ENCODE assay signal across 9 mouse cellular contexts in the genomic region with DNA sequence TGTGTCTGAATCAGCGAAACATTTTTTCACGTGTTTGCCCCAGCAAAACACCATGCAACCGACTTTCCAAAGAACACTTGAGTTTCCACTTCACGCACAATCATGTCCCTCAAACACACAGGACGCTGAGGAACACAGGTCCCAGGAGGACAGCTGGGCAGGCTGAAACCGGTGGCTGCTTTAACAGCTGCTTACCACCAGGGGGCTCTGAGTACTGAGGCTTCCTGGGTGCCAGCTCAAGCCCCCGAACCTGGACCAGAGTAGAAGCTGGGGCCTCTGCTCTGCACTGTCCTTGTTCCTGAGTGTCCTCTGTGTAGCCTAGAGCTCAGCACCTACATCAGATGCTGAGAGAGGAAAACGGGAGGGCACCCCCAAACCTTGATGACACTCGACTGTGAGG.
DNase-seq lines count a peak whose midpoint lies in the region; ATAC-seq lines count a peak whose summit lies in the region.
"Had no signal": no experiment of that assay in that cellular context is flagged by ENCODE, and none has a peak within 500 bp of the region (broad histone marks: within the 10 kb centered on the region; RNA-seq: fewer than 3 reads in every experiment).

No protein-coding gene starts in this region.

- peak; percentile 61 for DNase-seq in hindbrain, embryonic 14.5 days (ENCODE audit: low spot score)
- DNase-seq in urinary bladder, postnatal 14 days (ENCODE audit: low spot score) = peak; percentile 22
- no peak for DNase-seq in urinary bladder, postnatal 10 days (ENCODE audit: low spot score)
- DNase-seq in embryo, embryonic 9.5 days (ENCODE audit: extremely low spot score) = peak; percentile 50
- DNase-seq in gastrocnemius, postnatal 36 days = no peak
- DNase-seq in spleen, postnatal 4 days (ENCODE audit: low spot score in 2 of 2) = no peak

- H3K27me3 ChIP-seq in hindbrain, embryonic 14.5 days (ENCODE audit: control insufficient read depth, insufficient read depth, low read length) = no peaks in the 10 kb centered on the region
- no peaks in the 10 kb centered on the region for H3K27me3 ChIP-seq in hindbrain, embryonic 12.5 days

- 44% methylated on average over 9 of the region's 9 CpGs for WGBS in hindbrain, embryonic 14.5 days
- 49% methylated on average over 9 of the region's 9 CpGs for WGBS in hindbrain, embryonic 12.5 days

- no peak for ATAC-seq in hindbrain, embryonic 14.5 days (ENCODE audit: low FRiP score)
- no peak for ATAC-seq in hindbrain, embryonic 12.5 days (ENCODE audit: low FRiP score)
- peak; percentile 91 for ATAC-seq in megakaryocyte progenitor cell, adult 5-6 weeks (replicated peaks; ENCODE audit: poor library complexity)

- no peaks in the 10 kb centered on the region for H3K9me3 ChIP-seq in hindbrain, embryonic 14.5 days (ENCODE audit: control insufficient read depth, low read length)
- H3K9me3 ChIP-seq in hindbrain, embryonic 12.5 days (replicated peaks) = no peaks in the 10 kb centered on the region
- H3K9me3 ChIP-seq: limb, embryonic 13.5 days had no signal

- no peaks in the 10 kb centered on the region for H3K4me1 ChIP-seq in hindbrain, embryonic 14.5 days (replicated peaks; ENCODE audit: control insufficient read depth, insufficient read depth, low read length)
- peaks cover 9% of the 10 kb centered on the region for H3K4me1 ChIP-seq in hindbrain, embryonic 12.5 days

- no peak overlapping the region for H3K4me2 ChIP-seq in hindbrain, embryonic 14.5 days (replicated peaks)
- H3K4me2 ChIP-seq in hindbrain, embryonic 12.5 days (replicated peaks) = no peak overlapping the region

- H3K27ac ChIP-seq in hindbrain, embryonic 14.5 days = no peak overlapping the region
- no peak overlapping the region for H3K27ac ChIP-seq in hindbrain, embryonic 12.5 days

- intact Hi-C loops in gastrocnemius, postnatal 36 days (cut with DNase I) = no loop called here

- H3K4me3 ChIP-seq in hindbrain, embryonic 14.5 days (replicated peaks; ENCODE audit: low read length) = no peak overlapping the region
- no peak overlapping the region for H3K4me3 ChIP-seq in hindbrain, embryonic 12.5 days
- H3K4me3 ChIP-seq: limb, embryonic 13.5 days had no signal

- H3K9ac ChIP-seq in hindbrain, embryonic 14.5 days = no peak overlapping the region
- H3K9ac ChIP-seq in hindbrain, embryonic 12.5 days = no peak overlapping the region
- H3K9ac ChIP-seq: limb, embryonic 13.5 days had no signal

- H3K36me3 ChIP-seq in hindbrain, embryonic 14.5 days (replicated peaks; ENCODE audit: control insufficient read depth, insufficient read depth) = no peaks in the 10 kb centered on the region
- H3K36me3 ChIP-seq in hindbrain, embryonic 12.5 days = no peaks in the 10 kb centered on the region
- H3K36me3 ChIP-seq: limb, embryonic 13.5 days had no signal

Comparison
In these comparisons a context has a peak if more than half of its experiments do, and no peak if none do; other contexts are left out.
1. DNase-seq: peak in hindbrain, embryonic 14.5 days (single experiment), urinary bladder, postnatal 14 days (single experiment) and embryo, embryonic 9.5 days (single experiment); none in urinary bladder, postnatal 10 days (single experiment), gastrocnemius, postnatal 36 days (0 of 2) and spleen, postnatal 4 days (0 of 2).